Mouse (Mus musculus): Measurements from ENCODE around the gene Gnl1. TPM values are rescaled to one million over a fixed set of nuclear protein-coding genes. Genes with fewer than 3 reads are reported as not detected.
"Not testable (repeated sequence)": the region's sequence is repeated elsewhere in the genome, so short reads cannot be mapped to it uniquely, and the experiment has no call there.

Gene Gnl1
- polyA plus RNA-seq, 1 experiment from 2014 or later = 61.6 TPM

DNA sequence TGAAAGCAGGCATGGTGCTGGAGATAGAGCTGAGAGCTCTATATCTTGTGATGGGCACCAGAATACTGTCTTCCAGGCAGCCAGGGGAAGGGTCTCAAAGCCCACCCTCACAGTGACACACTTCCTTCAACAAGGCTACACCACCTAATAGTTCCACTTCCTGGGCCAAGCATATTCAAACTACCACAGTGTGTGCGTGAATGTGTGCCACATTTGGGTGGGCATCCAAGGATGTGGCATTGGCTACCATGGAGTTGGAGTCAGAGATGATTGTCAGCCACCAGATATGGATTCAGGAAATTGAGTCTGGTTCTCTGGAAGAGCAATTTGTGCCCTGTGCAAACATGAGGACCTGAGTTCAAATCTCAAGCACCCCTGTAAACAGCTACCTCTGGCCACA is 41.7 kb downstream of the Gnl1 start:
- DNase-seq (ENCODE audit: low spot score) = no peak
- Histone ChIP-seq H3K27ac (no peak overlapping the region), H3K4me3 (no peak overlapping the region), H3K36me3 (no peaks in the 10 kb centered on the region), H3K27me3 (ENCODE audit: low read depth, poor library complexity, severe bottlenecking) (no peaks in the 10 kb centered on the region), H3K9me3 (replicated peaks) (no peaks in the 10 kb centered on the region), H3K4me1 (peaks cover 4% of the 10 kb centered on the region)
- 92% methylated on average over 1 of the region's 1 CpGs for WGBS

DNA sequence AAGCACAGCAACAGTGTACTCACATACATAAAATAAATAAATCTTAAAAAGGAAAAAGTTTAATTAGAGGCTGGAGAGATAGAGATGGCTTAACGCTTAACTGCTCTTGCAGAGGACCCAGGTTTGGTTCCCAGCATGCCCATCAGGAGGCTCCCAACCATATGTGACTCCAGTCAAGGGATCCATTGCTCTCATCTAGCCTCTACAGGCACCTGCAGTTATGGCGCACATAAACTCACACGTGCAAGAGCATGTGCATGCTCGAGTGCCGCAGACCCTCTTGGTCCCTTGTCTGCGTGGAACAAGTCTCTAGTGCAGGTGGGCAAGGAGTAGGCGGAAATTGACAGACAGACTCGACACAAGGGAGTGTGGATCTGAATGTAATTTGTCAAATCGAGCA is 42.4 kb downstream of the Gnl1 start:
- Histone ChIP-seq H3K4me3 (no peak overlapping the region), H3K27me3 (ENCODE audit: low read depth, poor library complexity, severe bottlenecking) (no peaks in the 10 kb centered on the region), H3K9me3 (replicated peaks) (no peaks in the 10 kb centered on the region), H3K36me3 (no peaks in the 10 kb centered on the region), H3K27ac (no peak overlapping the region), H3K4me1 (peaks cover 4% of the 10 kb centered on the region)
- WGBS = 94% methylated on average over 9 of the region's 9 CpGs
- DNase-seq (ENCODE audit: low spot score) = no peak

DNA sequence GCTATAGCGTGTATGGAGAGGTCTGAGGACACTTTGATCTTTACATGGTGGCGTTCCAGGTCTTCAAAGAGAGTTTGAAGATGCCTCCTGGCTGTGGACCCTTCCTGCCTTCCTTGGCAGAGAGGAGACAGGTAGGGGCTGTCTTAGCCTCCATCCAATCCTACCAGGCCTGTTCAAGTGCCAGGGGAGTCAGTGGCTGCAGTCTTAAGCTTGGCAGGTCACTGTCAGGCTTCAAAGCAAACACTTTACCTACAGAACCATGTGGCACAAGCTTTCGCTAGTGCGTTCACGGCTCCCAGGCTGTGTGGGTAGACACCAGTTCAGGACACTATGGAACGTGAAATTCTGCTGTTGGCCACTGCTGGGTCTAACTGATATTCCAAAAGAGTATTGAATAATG is 43.3 kb downstream of the Gnl1 start:
- Histone ChIP-seq H3K4me3 (no peak overlapping the region), H3K27ac (no peak overlapping the region)

DNA sequence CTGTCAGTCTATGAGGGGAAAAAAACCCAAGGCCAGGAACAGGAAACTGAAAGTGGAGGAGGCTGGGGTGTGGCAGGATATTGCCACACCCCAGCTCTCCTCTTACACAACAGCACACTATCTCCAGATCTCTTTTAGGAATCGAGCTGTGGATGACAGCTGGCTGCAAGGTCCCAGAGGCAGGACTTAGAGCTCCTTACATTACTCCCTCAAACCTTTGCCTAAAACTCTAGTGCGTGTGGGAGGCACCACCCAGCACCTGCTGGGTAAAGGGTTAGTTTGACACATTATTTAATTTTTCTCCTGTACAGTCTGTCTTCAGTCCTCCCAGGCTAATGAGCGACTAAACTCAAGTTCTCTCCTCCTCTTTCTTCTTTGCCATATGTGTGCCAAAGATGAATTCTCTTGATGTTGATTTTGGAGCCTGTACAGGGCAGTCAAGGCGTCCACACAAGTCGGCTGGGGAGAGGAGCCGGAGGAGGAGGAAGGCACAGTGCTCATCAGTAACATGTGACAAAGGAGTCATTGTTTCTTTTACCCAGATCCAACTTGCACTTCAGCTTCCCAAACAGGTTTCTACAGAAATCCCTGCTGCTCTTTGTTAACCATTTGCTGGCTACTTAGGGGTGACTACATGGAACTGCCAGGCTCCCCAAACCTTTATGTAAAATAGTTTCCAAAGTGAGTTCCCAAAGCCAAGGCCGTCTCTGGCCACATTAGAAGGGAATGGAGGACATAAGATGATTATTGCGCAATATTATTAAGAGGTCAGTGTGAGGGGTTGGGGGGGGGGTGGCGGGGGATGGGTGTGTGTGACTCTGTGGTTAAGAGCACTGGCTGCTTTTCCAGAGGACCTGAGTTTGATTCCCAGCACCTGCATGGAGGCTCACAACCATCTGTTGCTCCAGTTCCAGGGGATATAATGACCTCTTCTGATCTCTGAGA is 44.3 kb downstream of the Gnl1 start:
- DNase-seq (ENCODE audit: low spot score) = no peak
- Histone ChIP-seq H3K4me3 (no peak overlapping the region), H3K27me3 (ENCODE audit: low read depth, poor library complexity, severe bottlenecking) (no peaks in the 10 kb centered on the region), H3K4me1 (peaks cover 4% of the 10 kb centered on the region), H3K27ac (no peak overlapping the region), H3K36me3 (no peaks in the 10 kb centered on the region), H3K9me3 (replicated peaks) (no peaks in the 10 kb centered on the region)
- WGBS = 75% methylated on average over 9 of the region's 9 CpGs

More for the DNA sequence above, 43.3 kb downstream of the Gnl1 start:
- WGBS = 88% methylated on average over 6 of the region's 6 CpGs
- Histone ChIP-seq H3K27me3 (ENCODE audit: low read depth, poor library complexity, severe bottlenecking) (no peaks in the 10 kb centered on the region), H3K4me1 (peaks cover 4% of the 10 kb centered on the region), H3K36me3 (no peaks in the 10 kb centered on the region), H3K9me3 (replicated peaks) (no peaks in the 10 kb centered on the region)
- no peak for DNase-seq (ENCODE audit: low spot score)

DNA sequence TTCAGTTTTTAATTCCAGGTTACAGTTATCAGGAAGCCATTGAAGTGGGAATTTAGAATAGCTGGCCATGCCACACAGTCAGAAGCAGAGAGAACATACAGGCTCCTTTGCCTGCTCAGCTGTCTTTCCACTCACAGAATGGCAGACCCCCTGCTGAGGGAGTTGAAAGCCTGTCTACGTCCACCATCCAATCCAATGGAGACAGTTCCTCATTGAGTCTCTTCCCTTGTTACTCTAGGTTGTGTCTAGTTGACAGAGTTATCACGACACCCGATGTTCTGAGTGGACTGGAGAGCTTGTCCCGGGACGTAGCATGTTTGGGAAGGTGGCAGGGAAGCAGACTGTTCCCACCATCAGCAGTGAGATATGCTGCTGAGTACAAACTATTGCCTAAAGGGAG is 45.5 kb downstream of the Gnl1 start:
- no peaks in the 10 kb centered on the region for H3K9me3 ChIP-seq (replicated peaks)
- no peaks in the 10 kb centered on the region for H3K36me3 ChIP-seq
- peaks cover 4% of the 10 kb centered on the region for H3K4me1 ChIP-seq
- 78% methylated on average over 5 of the region's 5 CpGs for WGBS
- H3K27ac ChIP-seq = no peak overlapping the region
- DNase-seq (ENCODE audit: low spot score) = no peak
- H3K27me3 ChIP-seq (ENCODE audit: low read depth, poor library complexity, severe bottlenecking) = 0 out of 2 replicates have a peak, but pooled peaks cover 2% of the 10 kb centered on the region
- no peak overlapping the region for H3K4me3 ChIP-seq

DNA sequence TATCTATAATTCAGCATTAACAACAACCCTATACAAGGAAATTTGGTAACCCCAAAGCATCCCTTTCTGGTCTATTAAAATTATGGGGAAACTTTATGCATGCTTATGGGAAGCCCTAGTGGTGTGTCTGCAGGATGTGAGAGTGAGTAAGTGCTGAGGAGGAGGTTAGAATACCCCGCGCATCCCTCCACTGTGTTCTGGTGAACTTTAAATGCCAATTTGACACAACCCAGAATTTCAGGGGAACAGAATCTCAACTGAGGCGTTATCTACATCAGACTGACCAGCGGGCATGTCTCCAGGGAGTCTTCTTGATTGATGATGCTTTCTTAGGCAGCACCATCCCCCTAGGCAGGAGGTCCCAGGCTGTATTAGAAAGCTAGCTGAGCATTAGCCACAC is 46.2 kb downstream of the Gnl1 start:
- H3K4me3 ChIP-seq = no peak overlapping the region
- DNase-seq (ENCODE audit: low spot score) = no peak
- no peak overlapping the region for H3K27ac ChIP-seq
- no peaks in the 10 kb centered on the region for H3K4me1 ChIP-seq
- H3K9me3 ChIP-seq (replicated peaks) = no peaks in the 10 kb centered on the region
- 69% methylated on average over 4 of the region's 4 CpGs for WGBS
- H3K27me3 ChIP-seq (ENCODE audit: low read depth, poor library complexity, severe bottlenecking) = peaks cover 9% of the 10 kb centered on the region
- no peaks in the 10 kb centered on the region for H3K36me3 ChIP-seq

DNA sequence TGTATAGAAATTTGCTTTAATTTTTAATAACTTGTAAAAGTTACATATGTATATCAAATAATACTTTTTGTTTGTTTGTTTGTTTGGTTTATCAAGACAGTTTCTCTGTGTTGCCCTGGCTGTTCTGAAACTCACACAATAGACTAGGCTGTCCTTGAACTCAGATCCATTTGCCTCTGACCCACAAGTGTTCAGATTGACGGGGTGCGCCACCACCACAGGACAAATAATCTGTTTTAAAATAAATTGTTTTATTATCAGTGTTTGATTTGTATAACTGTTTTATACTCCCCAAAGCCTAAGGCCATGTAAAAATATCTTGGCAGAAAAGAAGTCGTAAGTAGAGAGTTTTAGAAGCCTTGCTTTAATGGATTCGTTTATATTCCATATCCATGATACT is 48.0 kb downstream of the Gnl1 start:
- no peaks in the 10 kb centered on the region for H3K9me3 ChIP-seq (replicated peaks)
- H3K4me3 ChIP-seq = no peak overlapping the region

DNA sequence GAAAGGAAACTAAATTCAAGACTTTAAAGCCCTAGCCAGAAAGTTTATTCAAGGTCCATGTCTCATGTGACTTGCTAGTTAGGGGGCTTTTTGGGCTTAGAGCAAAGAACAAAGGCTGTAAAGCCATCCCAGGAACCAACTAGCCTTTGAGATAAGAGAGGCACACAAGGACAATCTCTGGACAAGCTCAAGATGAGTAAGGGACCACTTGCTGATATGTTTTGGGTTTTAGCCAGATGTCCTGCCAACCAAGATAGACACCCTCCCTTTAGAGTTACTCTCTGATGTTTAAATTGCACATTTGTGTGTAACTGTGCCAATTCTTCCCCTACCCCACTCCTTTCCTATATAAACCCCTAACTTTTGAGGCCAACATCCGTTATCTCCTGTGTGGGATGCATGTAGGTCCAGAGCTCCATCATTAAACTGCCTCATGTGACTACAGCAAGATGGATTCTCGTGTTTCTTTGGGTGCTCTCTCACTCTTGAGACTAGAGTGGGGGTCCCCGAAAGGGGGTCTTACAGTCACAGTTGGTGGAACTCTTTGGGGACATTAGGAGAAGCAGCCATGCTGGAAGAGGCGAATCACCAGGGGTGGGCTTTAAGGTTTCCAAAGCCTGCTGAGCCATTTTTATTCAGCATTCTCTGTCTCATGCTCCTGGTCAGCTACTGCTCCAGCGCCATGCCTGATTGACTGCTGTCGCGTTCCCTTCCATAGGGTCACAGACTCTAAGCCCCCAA is 49.4 kb downstream of the Gnl1 start:
- Histone ChIP-seq H3K4me3 (no peak overlapping the region), H3K4me1 (peaks cover 9% of the 10 kb centered on the region), H3K36me3 (no peaks in the 10 kb centered on the region), H3K27ac (no peak overlapping the region), H3K9me3 (replicated peaks) (no peaks in the 10 kb centered on the region), H3K27me3 (ENCODE audit: low read depth, poor library complexity, severe bottlenecking) (peaks cover 28% of the 10 kb centered on the region)
- 87% methylated on average over 7 of the region's 7 CpGs for WGBS
- DNase-seq (ENCODE audit: low spot score) = no peak

More for the DNA sequence above, 48.0 kb downstream of the Gnl1 start:
- Histone ChIP-seq H3K36me3 (no peaks in the 10 kb centered on the region), H3K27ac (no peak overlapping the region), H3K27me3 (ENCODE audit: low read depth, poor library complexity, severe bottlenecking) (peaks cover 26% of the 10 kb centered on the region), H3K4me1 (peaks cover 9% of the 10 kb centered on the region)
- DNase-seq (ENCODE audit: low spot score) = no peak
- 98% methylated on average over 4 of the region's 4 CpGs for WGBS

DNA sequence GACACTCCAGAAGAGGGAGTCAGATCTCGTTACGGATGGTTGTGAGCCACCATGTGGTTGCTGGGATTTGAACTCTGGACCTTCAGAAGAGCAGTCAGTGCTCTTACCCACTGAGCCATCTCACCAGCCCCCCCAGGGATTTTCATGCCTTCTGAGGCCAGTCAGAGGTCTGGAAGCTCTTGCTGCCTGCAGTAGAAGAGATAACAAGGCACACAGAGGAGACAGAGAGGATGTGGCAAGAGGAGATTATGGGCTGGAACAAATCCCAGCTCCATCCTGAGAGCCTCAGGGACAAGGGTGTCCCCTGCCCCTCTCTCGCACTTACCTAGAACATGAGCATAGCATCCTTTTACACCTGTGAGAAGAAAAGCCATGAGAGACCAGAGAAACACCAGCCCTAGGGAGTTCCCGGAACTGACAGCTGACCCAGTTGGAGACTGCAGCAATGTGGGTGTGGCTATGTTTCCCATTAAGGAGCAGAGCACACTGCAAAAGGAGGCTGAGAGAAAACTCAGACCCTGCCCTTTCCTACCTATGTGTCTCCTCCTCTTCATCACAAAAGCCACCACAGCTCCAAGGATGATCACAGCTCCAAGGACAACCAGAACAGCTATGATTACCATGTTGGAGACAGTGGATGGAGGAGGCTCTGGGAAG is 50.5 kb downstream of the Gnl1 start:
- not testable (repeated sequence) for DNase-seq (ENCODE audit: low spot score); H3K4me1 ChIP-seq; H3K27ac ChIP-seq; H3K4me3 ChIP-seq; H3K36me3 ChIP-seq; H3K9me3 ChIP-seq (replicated peaks)
- WGBS = 74% methylated on average over 4 of the region's 4 CpGs
- peaks cover 28% of the 10 kb centered on the region for H3K27me3 ChIP-seq (ENCODE audit: low read depth, poor library complexity, severe bottlenecking)

DNA sequence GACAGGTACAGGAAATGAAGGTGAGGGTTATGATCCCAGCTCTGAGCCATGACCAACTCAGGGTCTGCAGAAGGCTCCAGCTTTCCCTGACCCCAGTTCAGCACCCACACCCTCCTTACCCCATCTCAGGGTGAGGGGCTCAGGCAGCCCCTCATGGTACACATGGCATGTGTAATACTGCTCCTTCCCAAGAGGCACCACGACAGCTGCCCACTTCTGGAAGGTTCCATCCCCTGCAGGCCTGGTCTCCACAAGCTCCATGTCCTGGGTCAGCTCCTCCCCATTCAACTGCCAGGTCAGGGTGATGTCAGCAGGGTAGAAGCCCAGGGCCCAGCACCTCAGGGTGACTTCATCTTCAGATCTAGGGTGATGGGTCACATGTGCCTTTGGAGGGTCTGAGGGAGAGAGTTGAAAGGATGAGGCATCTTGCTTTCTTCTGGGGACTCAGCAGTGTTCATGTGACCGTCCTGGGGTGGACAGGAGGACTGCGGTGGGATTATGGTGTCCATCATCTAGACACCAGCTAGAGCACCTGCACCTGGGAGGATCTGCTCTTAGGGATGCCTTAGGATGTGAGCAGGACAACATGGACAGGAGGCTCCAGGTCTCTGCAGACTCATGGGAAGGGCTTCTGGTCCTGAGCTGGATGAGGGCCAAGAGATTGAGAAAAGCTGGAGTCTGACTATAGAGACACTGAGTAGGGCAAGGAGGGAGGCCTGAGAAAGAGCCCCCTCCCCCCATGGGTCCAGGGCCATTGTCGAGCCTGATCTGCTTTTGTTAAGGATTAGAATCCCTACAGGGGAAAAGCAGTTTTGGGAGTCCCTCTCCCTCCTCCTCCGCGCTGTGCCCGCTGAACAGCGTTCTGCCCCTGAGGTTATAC is 51.3 kb downstream of the Gnl1 start:
- H3K9me3 ChIP-seq (replicated peaks); H3K4me1 ChIP-seq; DNase-seq (ENCODE audit: low spot score); H3K36me3 ChIP-seq; H3K4me3 ChIP-seq; H3K27ac ChIP-seq: not testable (repeated sequence)
- WGBS = 47% methylated on average over 8 of the region's 8 CpGs
- peaks cover 28% of the 10 kb centered on the region for H3K27me3 ChIP-seq (ENCODE audit: low read depth, poor library complexity, severe bottlenecking)

DNA sequence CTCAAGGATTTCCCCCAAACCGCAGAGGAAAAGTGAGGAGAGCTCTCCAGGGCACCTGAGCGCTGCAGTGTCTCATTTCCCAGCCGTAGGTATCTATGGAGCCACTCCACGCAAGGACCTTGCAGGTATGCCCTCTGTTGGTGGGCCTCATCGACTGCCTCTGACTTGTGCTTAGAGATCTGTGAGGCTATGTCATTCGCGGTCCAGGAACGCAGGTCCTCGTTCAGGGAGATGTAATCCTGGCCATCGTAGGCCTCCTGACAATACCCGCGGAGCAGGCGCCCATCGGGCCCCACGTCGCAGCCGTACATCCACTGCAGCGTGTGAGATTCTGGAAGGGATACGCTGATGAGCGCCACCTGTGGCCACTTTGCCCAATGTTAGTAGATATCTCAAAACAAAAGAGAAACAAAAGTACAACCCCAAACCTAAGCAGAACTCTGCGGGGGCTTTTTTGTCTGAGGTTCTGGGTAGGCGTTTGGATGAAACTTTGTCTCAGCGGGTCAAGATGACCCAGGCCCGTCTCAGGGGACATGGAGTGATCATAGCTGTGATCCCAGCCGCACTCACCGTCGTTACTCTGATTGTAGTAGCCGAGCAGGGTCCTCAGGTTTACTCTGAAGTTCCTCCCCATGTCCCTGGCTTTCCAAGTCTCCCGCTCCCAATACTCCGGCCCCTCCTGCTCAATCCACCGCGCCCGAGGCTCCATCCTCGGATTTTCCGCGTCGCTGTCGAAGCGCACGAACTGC is 52.1 kb downstream of the Gnl1 start:
- not testable (repeated sequence) for H3K9me3 ChIP-seq (replicated peaks); H3K4me1 ChIP-seq; H3K36me3 ChIP-seq; H3K27ac ChIP-seq
- DNase-seq (ENCODE audit: low spot score) = peak; percentile 46
- WGBS = 2% methylated on average over 40 of the region's 40 CpGs
- peaks cover 28% of the 10 kb centered on the region for H3K27me3 ChIP-seq (ENCODE audit: low read depth, poor library complexity, severe bottlenecking)
- peak overlapping the region; percentile 52 for H3K4me3 ChIP-seq

All from limb, embryonic 10.5 days (tissue).